Mouse (Mus musculus) testis, postnatal 14 days (tissue): ENCODE measurements around the gene Nr2f1.

ENCODE experiments used
- DNase-seq: peaks from one replicate; pipeline ENCODE4 v3.0.0; 2021; ENCODE audit warnings: low spot score

The Nr2f1 gene

GRCm38 (mm10) chr13:78179312-78180097, 20.1 kb downstream of the Nr2f1 start:
- DNase-seq = no peak

- DNase-seq = no peak
These were observed 20.8 kb downstream of the Nr2f1 start for GRCm38 (mm10) chr13:78178771-78179170.

- DNase-seq = no peak
These were observed 21.5 kb downstream of the Nr2f1 start for GRCm38 (mm10) chr13:78178021-78178420.

- no peak for DNase-seq
These were observed 22.1 kb downstream of the Nr2f1 start for GRCm38 (mm10) chr13:78177381-78177950.

GRCm38 (mm10) chr13:78175821-78176380, 23.7 kb downstream of the Nr2f1 start:
- no peak for DNase-seq

- DNase-seq = no peak
These were observed 24.7 kb downstream of the Nr2f1 start for GRCm38 (mm10) chr13:78174891-78175290.

GRCm38 (mm10) chr13:78174191-78174590, 25.4 kb downstream of the Nr2f1 start:
- no peak for DNase-seq

- DNase-seq = no peak
These were observed 26.7 kb downstream of the Nr2f1 start for GRCm38 (mm10) chr13:78172861-78173260.

GRCm38 (mm10) chr13:78171984-78172636, 27.4 kb downstream of the Nr2f1 start:
- DNase-seq = no peak

- DNase-seq = peak; percentile 9
These were observed 28.2 kb downstream of the Nr2f1 start for GRCm38 (mm10) chr13:78171320-78171719.

- no peak for DNase-seq
These were observed 31.4 kb downstream of the Nr2f1 start for GRCm38 (mm10) chr13:78168166-78168565.

GRCm38 (mm10) chr13:78164941-78165340, 34.6 kb downstream of the Nr2f1 start:
- DNase-seq = no peak

- DNase-seq = peak; percentile 69
These were observed 36.2 kb downstream of the Nr2f1 start for GRCm38 (mm10) chr13:78163087-78163958.

GRCm38 (mm10) chr13:78162149-78162548, 37.4 kb downstream of the Nr2f1 start:
- DNase-seq = no peak

- DNase-seq = no peak
These were observed 42.1 kb downstream of the Nr2f1 start for GRCm38 (mm10) chr13:78157465-78157864.
